Mouse (Mus musculus): Measurements from ENCODE around the gene Hivep2. TPM values are rescaled to one million over a fixed set of nuclear protein-coding genes. Genes with fewer than 3 reads are reported as not detected.

The Hivep2 gene
- total and polyA plus RNA-seq, 2 experiments from 2014 or later = 10.8 to 37.5 TPM

DNA sequence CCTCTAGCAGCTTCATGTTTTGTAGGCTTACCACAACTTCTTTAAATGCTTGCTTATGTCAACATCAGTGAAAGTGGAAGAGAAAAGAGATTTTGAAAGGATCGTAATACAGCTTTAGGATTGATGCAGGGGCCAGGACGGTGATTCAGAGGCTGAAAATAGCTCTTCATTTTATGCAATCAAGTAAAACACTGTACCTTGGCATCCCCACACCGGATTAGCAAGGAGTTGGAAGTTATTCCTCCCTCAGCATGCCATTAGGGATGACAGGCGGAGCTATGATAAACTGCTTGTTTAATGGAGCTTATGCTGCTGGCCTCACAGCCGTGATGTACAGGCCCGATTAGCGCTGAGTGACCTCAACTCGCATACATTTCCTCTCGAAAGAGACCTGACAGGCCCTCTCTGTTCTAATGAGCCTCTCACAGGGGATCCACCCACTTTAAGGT, 89.7 kb downstream of the Hivep2 start:
- ATAC-seq (ENCODE audit: low FRiP score) (no peak), DNase-seq (ENCODE audit: low spot score) (peak; percentile 39)
- H3K9ac ChIP-seq (replicated peaks; ENCODE audit: low read length, poor library complexity, severe bottlenecking) = no peak overlapping the region
- peaks cover 9% of the 10 kb centered on the region for H3K4me1 ChIP-seq (ENCODE audit: insufficient read depth, low read length)
- TF ChIP-seq CTCF (IDR thresholded peaks at IDR 0.05) = no peak
- H3K4me2 ChIP-seq (ENCODE audit: low read depth, low read length, poor library complexity, severe bottlenecking) = no peak overlapping the region
- no peak overlapping the region for H3K4me3 ChIP-seq (ENCODE audit: low read depth, low read length)
- H3K27ac ChIP-seq (ENCODE audit: low read depth, low read length) = 0 out of 2 replicates have a peak overlapping the region, but pooled peaks have one; percentile 2
- H3K27me3 ChIP-seq (ENCODE audit: insufficient read depth, low read length) = no peaks in the 10 kb centered on the region
- H3K36me3 ChIP-seq (ENCODE audit: insufficient read depth, low read length) = no peaks in the 10 kb centered on the region
- H3K9me3 ChIP-seq (ENCODE audit: low read length) = no peaks in the 10 kb centered on the region
- WGBS = 29% methylated on average over 9 of the region's 9 CpGs

DNA sequence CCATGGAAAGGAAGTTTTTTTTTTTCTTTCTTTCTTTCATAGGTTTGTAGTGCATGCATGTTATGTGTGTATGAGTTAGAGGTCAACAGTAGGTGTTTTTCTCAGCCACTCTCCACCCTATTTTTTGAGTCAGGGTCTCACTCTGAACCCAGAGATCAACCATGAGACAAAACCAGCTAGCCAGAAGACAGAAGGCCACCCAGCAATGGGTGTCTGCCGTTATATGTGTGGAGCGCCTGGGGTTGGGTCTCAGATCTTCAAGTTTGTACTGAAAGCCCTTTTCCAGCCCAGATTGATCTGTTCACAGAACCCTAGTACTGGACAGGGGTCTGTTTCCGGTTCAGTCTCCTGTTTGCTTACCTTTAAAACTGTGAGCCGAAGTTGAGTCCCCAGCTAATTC, 90.2 kb downstream of the Hivep2 start:
- Histone ChIP-seq H3K27me3 (ENCODE audit: insufficient read depth, low read length) (no peaks in the 10 kb centered on the region), H3K27ac (ENCODE audit: low read depth, low read length) (no peak overlapping the region), H3K9me3 (ENCODE audit: low read length) (no peaks in the 10 kb centered on the region), H3K4me1 (ENCODE audit: insufficient read depth, low read length) (peaks cover 9% of the 10 kb centered on the region), H3K36me3 (ENCODE audit: insufficient read depth, low read length) (no peaks in the 10 kb centered on the region), H3K9ac (replicated peaks; ENCODE audit: low read length, poor library complexity, severe bottlenecking) (no peak overlapping the region), H3K4me2 (ENCODE audit: low read depth, low read length, poor library complexity, severe bottlenecking) (no peak overlapping the region), H3K4me3 (ENCODE audit: low read depth, low read length) (no peak overlapping the region)
- ATAC-seq (ENCODE audit: low FRiP score) = no peak
- DNase-seq (ENCODE audit: low spot score) = no peak
- TF ChIP-seq CTCF (IDR thresholded peaks at IDR 0.05) = no peak
- 65% methylated on average over 4 of the region's 4 CpGs for WGBS

DNA sequence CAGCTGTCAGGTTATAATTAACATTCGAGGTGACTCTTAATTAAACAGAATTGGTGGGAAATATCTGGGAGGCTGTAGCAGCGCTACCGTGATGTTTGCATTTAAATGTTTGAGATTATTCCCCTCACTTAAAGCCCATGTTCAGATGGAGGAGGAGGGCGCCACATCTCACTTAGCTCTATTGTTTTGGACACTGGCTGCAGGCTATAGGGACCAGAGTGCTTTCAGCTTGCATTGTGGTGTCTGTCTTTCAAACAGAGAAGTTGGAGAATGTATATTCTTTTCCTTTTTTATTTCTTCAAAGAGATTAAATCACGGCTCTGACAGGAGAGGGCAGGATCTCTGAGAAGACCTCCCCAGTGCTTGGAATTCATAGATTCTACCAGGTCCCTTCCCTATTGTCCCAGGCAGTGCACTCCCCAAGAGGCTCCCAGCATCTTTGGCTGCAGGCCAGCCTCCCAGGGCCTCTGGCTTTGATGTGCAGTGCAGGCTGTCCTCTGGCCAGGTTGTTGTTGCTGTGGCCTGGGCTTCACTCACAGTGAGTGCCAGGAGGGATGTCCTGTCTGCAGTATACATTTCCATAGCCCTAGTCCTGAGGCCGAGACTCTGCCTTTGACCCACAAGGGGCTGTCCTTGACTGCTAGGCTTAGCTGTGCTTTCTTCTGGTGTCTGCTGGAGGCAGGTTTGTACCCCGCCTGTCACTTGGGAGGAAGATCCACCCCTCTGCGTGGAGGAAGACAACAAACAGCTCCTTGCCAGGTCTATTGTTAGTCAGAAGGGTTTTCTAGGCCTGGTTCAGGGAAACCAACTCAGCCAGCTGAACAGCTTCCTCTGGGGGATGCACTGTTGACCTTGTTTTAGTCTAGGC, 90.9 kb downstream of the Hivep2 start:
- WGBS = 27% methylated on average over 8 of the region's 8 CpGs
- Histone ChIP-seq H3K4me1 (ENCODE audit: insufficient read depth, low read length) (peaks cover 9% of the 10 kb centered on the region), H3K4me2 (ENCODE audit: low read depth, low read length, poor library complexity, severe bottlenecking) (no peak overlapping the region), H3K9ac (replicated peaks; ENCODE audit: low read length, poor library complexity, severe bottlenecking) (no peak overlapping the region), H3K4me3 (ENCODE audit: low read depth, low read length) (no peak overlapping the region), H3K9me3 (ENCODE audit: low read length) (no peaks in the 10 kb centered on the region), H3K36me3 (ENCODE audit: insufficient read depth, low read length) (no peaks in the 10 kb centered on the region), H3K27me3 (ENCODE audit: insufficient read depth, low read length) (no peaks in the 10 kb centered on the region), H3K27ac (ENCODE audit: low read depth, low read length) (0 out of 2 replicates have a peak overlapping the region, but pooled peaks have one; percentile 32)
- DNase-seq (ENCODE audit: low spot score) (peak; percentile 70), ATAC-seq (ENCODE audit: low FRiP score) (peak; percentile 61)
- no peak for TF ChIP-seq CTCF (IDR thresholded peaks at IDR 0.05)

DNA sequence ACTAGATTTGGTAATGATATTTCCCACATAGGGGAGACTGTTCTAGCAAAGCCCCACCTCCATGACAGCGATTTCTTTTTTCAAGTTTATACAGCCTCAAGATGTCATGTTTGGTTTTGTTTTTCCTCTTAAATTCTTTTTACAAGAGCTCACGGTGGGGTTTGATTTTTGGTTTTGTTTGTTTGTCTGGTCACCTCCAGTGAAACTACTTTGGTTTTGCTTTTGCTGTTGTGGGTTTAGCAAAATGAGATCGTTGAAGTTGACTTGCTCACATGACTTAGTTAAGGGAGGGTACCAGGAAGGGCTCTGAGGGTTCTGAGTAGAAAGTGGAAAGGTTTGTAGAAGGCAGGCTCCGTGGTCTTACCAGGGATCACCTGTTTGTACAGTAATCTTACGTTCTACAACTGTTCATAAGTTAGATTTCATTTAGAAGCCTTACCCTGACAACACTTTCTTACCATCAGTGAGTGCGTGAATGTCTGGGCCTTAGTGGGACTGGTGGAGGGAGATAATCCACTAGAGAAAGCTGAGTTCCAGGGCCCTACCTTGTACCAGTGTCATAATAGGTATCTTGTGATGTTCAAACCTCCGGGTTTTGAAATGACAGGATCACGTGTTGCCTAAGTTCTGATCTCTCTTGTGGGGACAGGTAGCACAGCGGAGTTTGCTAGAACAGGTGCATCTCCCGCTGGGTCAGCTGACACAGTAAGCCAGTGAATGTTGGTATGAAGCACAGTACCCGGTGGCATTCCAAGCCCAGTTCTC, 92.1 kb downstream of the Hivep2 start:
- Histone ChIP-seq H3K4me2 (ENCODE audit: low read depth, low read length, poor library complexity, severe bottlenecking) (no peak overlapping the region), H3K27me3 (ENCODE audit: insufficient read depth, low read length) (no peaks in the 10 kb centered on the region), H3K36me3 (ENCODE audit: insufficient read depth, low read length) (no peaks in the 10 kb centered on the region), H3K9me3 (ENCODE audit: low read length) (no peaks in the 10 kb centered on the region), H3K27ac (ENCODE audit: low read depth, low read length) (no peak overlapping the region), H3K9ac (replicated peaks; ENCODE audit: low read length, poor library complexity, severe bottlenecking) (no peak overlapping the region), H3K4me1 (ENCODE audit: insufficient read depth, low read length) (peaks cover 9% of the 10 kb centered on the region), H3K4me3 (ENCODE audit: low read depth, low read length) (no peak overlapping the region)
- ATAC-seq (ENCODE audit: low FRiP score) (no peak), DNase-seq (ENCODE audit: low spot score) (no peak)
- 94% methylated on average over 11 of the region's 11 CpGs for WGBS
- TF ChIP-seq CTCF (IDR thresholded peaks at IDR 0.05) = no peak

DNA sequence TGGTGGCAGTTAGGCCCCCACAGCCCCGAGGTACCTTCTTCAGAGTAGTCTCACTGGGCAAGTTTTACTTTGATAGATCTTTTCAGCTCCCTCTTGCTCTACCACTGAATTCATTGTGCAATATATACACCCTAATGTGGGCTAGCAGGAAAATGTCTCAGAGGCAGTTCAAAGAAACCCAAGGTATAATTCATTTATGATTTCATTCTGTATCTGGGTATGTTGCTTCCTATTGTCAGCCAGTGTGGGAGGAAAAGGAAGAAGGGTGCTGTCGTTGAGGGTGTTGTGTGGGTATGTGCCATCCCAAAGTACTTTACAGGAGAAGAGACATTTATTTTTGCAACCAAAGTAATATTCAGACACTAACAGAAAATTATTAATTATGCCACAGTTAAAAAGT, 92.9 kb downstream of the Hivep2 start:
- Histone ChIP-seq H3K27ac (ENCODE audit: low read depth, low read length) (no peak overlapping the region), H3K36me3 (ENCODE audit: insufficient read depth, low read length) (no peaks in the 10 kb centered on the region), H3K27me3 (ENCODE audit: insufficient read depth, low read length) (no peaks in the 10 kb centered on the region), H3K9me3 (ENCODE audit: low read length) (no peaks in the 10 kb centered on the region), H3K4me1 (ENCODE audit: insufficient read depth, low read length) (peaks cover 9% of the 10 kb centered on the region), H3K9ac (replicated peaks; ENCODE audit: low read length, poor library complexity, severe bottlenecking) (no peak overlapping the region), H3K4me2 (ENCODE audit: low read depth, low read length, poor library complexity, severe bottlenecking) (no peak overlapping the region), H3K4me3 (ENCODE audit: low read depth, low read length) (no peak overlapping the region)
- no peak for ATAC-seq (ENCODE audit: low FRiP score)
- no peak for TF ChIP-seq CTCF (IDR thresholded peaks at IDR 0.05)
- DNase-seq (ENCODE audit: low spot score) = no peak
- WGBS = 81% methylated on average over 2 of the region's 2 CpGs

DNA sequence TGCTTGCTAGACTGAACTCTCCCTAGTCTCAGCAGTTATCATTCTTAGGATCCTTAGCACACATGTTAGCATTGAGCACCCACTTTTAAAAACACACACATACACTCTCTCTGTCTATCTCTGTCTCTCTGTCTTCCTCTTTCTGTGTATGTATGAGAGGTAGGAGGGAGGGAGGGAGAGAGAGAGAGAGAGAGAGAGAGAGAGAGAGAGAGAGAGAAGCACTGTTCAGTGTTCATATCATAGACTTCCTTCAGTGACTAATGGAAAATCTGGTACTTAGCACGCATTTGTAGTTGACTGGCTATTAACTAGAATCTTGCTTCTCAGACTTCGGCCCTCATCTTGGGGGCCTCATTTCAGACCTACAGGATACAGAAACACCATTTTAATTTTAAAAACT, 93.7 kb downstream of the Hivep2 start:
- Histone ChIP-seq H3K9me3 (ENCODE audit: low read length) (no peaks in the 10 kb centered on the region), H3K27ac (ENCODE audit: low read depth, low read length) (no peak overlapping the region), H3K27me3 (ENCODE audit: insufficient read depth, low read length) (no peaks in the 10 kb centered on the region), H3K36me3 (ENCODE audit: insufficient read depth, low read length) (no peaks in the 10 kb centered on the region), H3K9ac (replicated peaks; ENCODE audit: low read length, poor library complexity, severe bottlenecking) (no peak overlapping the region), H3K4me3 (ENCODE audit: low read depth, low read length) (no peak overlapping the region), H3K4me2 (ENCODE audit: low read depth, low read length, poor library complexity, severe bottlenecking) (no peak overlapping the region), H3K4me1 (ENCODE audit: insufficient read depth, low read length) (peaks cover 9% of the 10 kb centered on the region)
- no peak for DNase-seq (ENCODE audit: low spot score)
- ATAC-seq (ENCODE audit: low FRiP score) = no peak
- no peak for TF ChIP-seq CTCF (IDR thresholded peaks at IDR 0.05)
- 98% methylated on average over 2 of the region's 2 CpGs for WGBS
